Mouse (Mus musculus) cortical plate, adult 2 months (tissue): ENCODE data around the gene Lix1l.

Source experiments
- CTCF ChIP-seq: fragments of 200-500 bp; IDR thresholded peaks from 2 replicates; pipeline ENCODE4 v1.5.1; 2011; ENCODE audit warnings: mild to moderate bottlenecking, control low read depth, low read length; ENCODE audit not compliant: insufficient read depth; ENCODE audit errors: extremely low read depth
- POLR2A ChIP-seq: fragments of 200-500 bp; IDR thresholded peaks from 2 replicates; pipeline ENCODE4 v1.6.1; 2011; ENCODE audit warnings: mild to moderate bottlenecking, low read length, control low read depth; ENCODE audit not compliant: insufficient read depth; ENCODE audit errors: extremely low read depth

DNA sequence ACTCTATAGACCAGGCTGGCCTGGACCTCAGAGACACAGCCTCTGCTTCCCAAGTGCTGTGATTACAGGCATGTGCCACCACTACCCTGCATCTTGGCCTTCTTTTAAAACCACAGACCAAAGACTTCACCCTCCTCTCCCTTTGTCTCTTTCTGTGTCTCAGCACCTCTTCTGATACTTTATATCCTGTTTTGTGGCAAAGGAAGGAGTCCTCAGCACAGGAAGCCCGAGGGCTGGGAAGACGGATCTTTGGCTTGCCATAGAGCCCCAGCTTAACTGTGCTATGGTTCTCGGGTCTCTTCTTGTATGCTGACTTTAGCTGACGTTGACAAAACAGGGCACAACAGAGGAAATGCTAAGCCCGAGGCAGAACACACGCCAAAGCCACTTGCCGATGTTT is 30.3 kb upstream of the Lix1l start:
- TF ChIP-seq CTCF, result no peak
- TF ChIP-seq POLR2A, result no peak
